ENCODE assay signal across 16 mouse cellular contexts in genomic region chr8:108104471-108105098, GRCm38 (mm10).
DNase-seq lines count a peak whose midpoint lies in the region; ATAC-seq and TF ChIP-seq lines count a peak whose summit lies in the region.
"Had no signal": no experiment of that assay in that cellular context is flagged by ENCODE, and none has a peak within 500 bp of the region (broad histone marks: within the 10 kb centered on the region; RNA-seq: fewer than 3 reads in every experiment).

No protein-coding gene starts in this region.

- H3K4me1 ChIP-seq in hindbrain, embryonic 10.5 days (replicated peaks), result peaks cover 45% of the 10 kb centered on the region
- peaks cover 7% of the 10 kb centered on the region for H3K4me1 ChIP-seq in hindbrain, postnatal 0 days (ENCODE audit: insufficient read depth, low read length)
- H3K4me1 ChIP-seq in midbrain, embryonic 12.5 days, result peaks cover 41% of the 10 kb centered on the region
- peaks cover 7% of the 10 kb centered on the region for H3K4me1 ChIP-seq in midbrain, postnatal 0 days (ENCODE audit: insufficient read depth, low read length)
- peaks cover 33% of the 10 kb centered on the region for H3K4me1 ChIP-seq in hindbrain, embryonic 12.5 days
- 0 out of 2 replicates have a peak, but pooled peaks cover 2% of the 10 kb centered on the region for H3K4me1 ChIP-seq in neural tube, embryonic 11.5 days (ENCODE audit: control insufficient read depth, insufficient read depth, low read length)
- peaks cover 4% of the 10 kb centered on the region; the same call in 1 of the 2 replicates for H3K4me1 ChIP-seq in kidney, embryonic 14.5 days (ENCODE audit: control insufficient read depth, insufficient read depth, low read length)

- TF ChIP-seq CTCF in hindbrain, postnatal 0 days (IDR thresholded peaks at IDR 0.05; ENCODE audit: low read depth), result no peak
- no peak for TF ChIP-seq CTCF in midbrain, postnatal 0 days (IDR thresholded peaks at IDR 0.05)

- 40% methylated on average over 10 of the region's 10 CpGs for WGBS in hindbrain, embryonic 10.5 days
- WGBS in hindbrain, postnatal 0 days, result 49% methylated on average over 10 of the region's 10 CpGs
- 42% methylated on average over 10 of the region's 10 CpGs for WGBS in midbrain, embryonic 12.5 days
- 56% methylated on average over 10 of the region's 10 CpGs for WGBS in midbrain, postnatal 0 days
- WGBS in hindbrain, embryonic 12.5 days, result 34% methylated on average over 10 of the region's 10 CpGs
- WGBS in neural tube, embryonic 11.5 days, result 19% methylated on average over 10 of the region's 10 CpGs
- 30% methylated on average over 10 of the region's 10 CpGs for WGBS in kidney, embryonic 14.5 days

- H3K9ac ChIP-seq in hindbrain, postnatal 0 days (replicated peaks; ENCODE audit: low read length), result no peak overlapping the region
- no peak overlapping the region for H3K9ac ChIP-seq in midbrain, embryonic 12.5 days (replicated peaks)
- H3K9ac ChIP-seq in midbrain, postnatal 0 days (replicated peaks; ENCODE audit: low read length, poor library complexity, severe bottlenecking), result no peak overlapping the region
- no peak overlapping the region for H3K9ac ChIP-seq in hindbrain, embryonic 12.5 days
- no peak overlapping the region for H3K9ac ChIP-seq in neural tube, embryonic 11.5 days (ENCODE audit: low read length)
- H3K9ac ChIP-seq in kidney, embryonic 14.5 days (ENCODE audit: low read depth, low read length), result no peak overlapping the region
- H3K9ac ChIP-seq: embryonic facial prominence, embryonic 15.5 days had no signal

- peaks cover 4% of the 10 kb centered on the region; the same call in 1 of the 2 replicates for H3K27me3 ChIP-seq in hindbrain, embryonic 10.5 days (ENCODE audit: insufficient read depth, poor library complexity, severe bottlenecking)
- H3K27me3 ChIP-seq in hindbrain, postnatal 0 days (ENCODE audit: insufficient read depth, low read length), result no peaks in the 10 kb centered on the region
- H3K27me3 ChIP-seq in midbrain, embryonic 12.5 days, result peaks cover 9% of the 10 kb centered on the region
- no peaks in the 10 kb centered on the region for H3K27me3 ChIP-seq in midbrain, postnatal 0 days (ENCODE audit: insufficient read depth, low read length)
- H3K27me3 ChIP-seq in hindbrain, embryonic 12.5 days, result peaks cover 10% of the 10 kb centered on the region
- no peaks in the 10 kb centered on the region for H3K27me3 ChIP-seq in neural tube, embryonic 11.5 days (ENCODE audit: control insufficient read depth, insufficient read depth, low read length)
- H3K27me3 ChIP-seq in kidney, embryonic 14.5 days (ENCODE audit: control insufficient read depth, insufficient read depth, low read length), result no peaks in the 10 kb centered on the region

- ATAC-seq in hindbrain, postnatal 0 days, result no peak
- no peak for ATAC-seq in midbrain, embryonic 12.5 days (ENCODE audit: low FRiP score, low read depth)
- ATAC-seq in midbrain, postnatal 0 days (ENCODE audit: low FRiP score), result no peak
- ATAC-seq in hindbrain, embryonic 12.5 days (ENCODE audit: low FRiP score), result no peak
- ATAC-seq in neural tube, embryonic 11.5 days (ENCODE audit: insufficient read depth, low FRiP score, low TSS enrichment), result no peak
- no peak for ATAC-seq in kidney, embryonic 14.5 days (ENCODE audit: low FRiP score, low TSS enrichment)

- H3K9me3 ChIP-seq in hindbrain, embryonic 10.5 days, result no peaks in the 10 kb centered on the region
- H3K9me3 ChIP-seq in hindbrain, postnatal 0 days (ENCODE audit: low read length), result no peaks in the 10 kb centered on the region
- no peaks in the 10 kb centered on the region for H3K9me3 ChIP-seq in midbrain, embryonic 12.5 days
- H3K9me3 ChIP-seq in midbrain, postnatal 0 days (ENCODE audit: low read length), result no peaks in the 10 kb centered on the region
- H3K9me3 ChIP-seq in hindbrain, embryonic 12.5 days (replicated peaks), result no peaks in the 10 kb centered on the region
- H3K9me3 ChIP-seq in neural tube, embryonic 11.5 days (ENCODE audit: control insufficient read depth, low read length), result no peaks in the 10 kb centered on the region
- no peaks in the 10 kb centered on the region for H3K9me3 ChIP-seq in kidney, embryonic 14.5 days (ENCODE audit: control insufficient read depth, low read length)
- H3K9me3 ChIP-seq: embryonic facial prominence, embryonic 15.5 days had no signal

- peak overlapping the region; percentile 71 for H3K27ac ChIP-seq in hindbrain, embryonic 10.5 days
- H3K27ac ChIP-seq in hindbrain, postnatal 0 days, result no peak overlapping the region
- peak overlapping the region; percentile 25 for H3K27ac ChIP-seq in midbrain, embryonic 12.5 days (replicated peaks)
- H3K27ac ChIP-seq in midbrain, postnatal 0 days (ENCODE audit: low read depth, low read length), result no peak overlapping the region
- peak overlapping the region; percentile 66 for H3K27ac ChIP-seq in hindbrain, embryonic 12.5 days
- H3K27ac ChIP-seq in neural tube, embryonic 11.5 days (ENCODE audit: low read depth, low read length), result 0 out of 2 replicates have a peak overlapping the region, but pooled peaks have one; percentile 21
- no peak overlapping the region for H3K27ac ChIP-seq in kidney, embryonic 14.5 days (ENCODE audit: low read depth, low read length)
- H3K27ac ChIP-seq: embryonic facial prominence, embryonic 15.5 days had no signal

- DNase-seq in hindbrain, embryonic 10.5 days (ENCODE audit: low spot score), result peak; percentile 28
- no peak for DNase-seq in hindbrain, postnatal 0 days (ENCODE audit: low spot score)
- DNase-seq in midbrain, postnatal 0 days (ENCODE audit: low spot score), result no peak
- peak; percentile 22 for DNase-seq in neural tube, embryonic 11.5 days (ENCODE audit: low spot score)
- DNase-seq in left cerebral cortex, adult 8-10 months (ENCODE audit: low spot score in 2 of 2), result no peak
- DNase-seq: adrenal gland, adult 8-10 months; cerebellum, postnatal 10 days; gastrocnemius, postnatal 25 days; heart, postnatal 4 days; right cerebral cortex, postnatal 14 days; thymus, adult 2 months had no signal

- no peak overlapping the region for H3K4me3 ChIP-seq in hindbrain, embryonic 10.5 days
- H3K4me3 ChIP-seq in hindbrain, postnatal 0 days (ENCODE audit: low read length), result no peak overlapping the region
- no peak overlapping the region for H3K4me3 ChIP-seq in midbrain, embryonic 12.5 days
- H3K4me3 ChIP-seq in midbrain, postnatal 0 days (ENCODE audit: low read depth, low read length), result no peak overlapping the region
- H3K4me3 ChIP-seq in hindbrain, embryonic 12.5 days, result no peak overlapping the region
- H3K4me3 ChIP-seq in neural tube, embryonic 11.5 days (ENCODE audit: low read depth, low read length), result no peak overlapping the region
- no peak overlapping the region for H3K4me3 ChIP-seq in kidney, embryonic 14.5 days (ENCODE audit: low read length)
- H3K4me3 ChIP-seq: embryonic facial prominence, embryonic 15.5 days had no signal

- H3K4me2 ChIP-seq in hindbrain, postnatal 0 days (ENCODE audit: low read depth, low read length), result no peak overlapping the region
- H3K4me2 ChIP-seq in midbrain, embryonic 12.5 days (replicated peaks), result no peak overlapping the region
- no peak overlapping the region for H3K4me2 ChIP-seq in midbrain, postnatal 0 days (ENCODE audit: low read depth, low read length, poor library complexity, severe bottlenecking)
- H3K4me2 ChIP-seq in hindbrain, embryonic 12.5 days (replicated peaks), result no peak overlapping the region
- H3K4me2 ChIP-seq in neural tube, embryonic 11.5 days (ENCODE audit: low read depth), result no peak overlapping the region
- H3K4me2 ChIP-seq in kidney, embryonic 14.5 days (replicated peaks; ENCODE audit: low read depth, low read length), result no peak overlapping the region
- H3K4me2 ChIP-seq: embryonic facial prominence, embryonic 15.5 days; heart, embryonic 11.5 days had no signal

- H3K36me3 ChIP-seq in hindbrain, embryonic 10.5 days, result no peaks in the 10 kb centered on the region
- no peaks in the 10 kb centered on the region for H3K36me3 ChIP-seq in hindbrain, postnatal 0 days (ENCODE audit: insufficient read depth, low read length)
- no peaks in the 10 kb centered on the region for H3K36me3 ChIP-seq in midbrain, embryonic 12.5 days
- H3K36me3 ChIP-seq in midbrain, postnatal 0 days (ENCODE audit: insufficient read depth, low read length), result no peaks in the 10 kb centered on the region
- H3K36me3 ChIP-seq in hindbrain, embryonic 12.5 days, result no peaks in the 10 kb centered on the region
- no peaks in the 10 kb centered on the region for H3K36me3 ChIP-seq in neural tube, embryonic 11.5 days (ENCODE audit: control insufficient read depth, insufficient read depth, low read length)
- H3K36me3 ChIP-seq in kidney, embryonic 14.5 days (ENCODE audit: control insufficient read depth, insufficient read depth, low read length), result no peaks in the 10 kb centered on the region
- H3K36me3 ChIP-seq: embryonic facial prominence, embryonic 15.5 days had no signal

Comparison
In these comparisons a context has a peak if more than half of its experiments do, and no peak if none do; other contexts are left out.
1. DNase-seq: peak in hindbrain, embryonic 10.5 days (single experiment) and neural tube, embryonic 11.5 days (single experiment); none in hindbrain, postnatal 0 days (single experiment), midbrain, postnatal 0 days (single experiment) and left cerebral cortex, adult 8-10 months (0 of 2).
2. H3K27ac ChIP-seq: peak in hindbrain, embryonic 10.5 days (single experiment), midbrain, embryonic 12.5 days (single experiment), hindbrain, embryonic 12.5 days (single experiment) and neural tube, embryonic 11.5 days (single experiment); none in hindbrain, postnatal 0 days (single experiment), midbrain, postnatal 0 days (single experiment) and kidney, embryonic 14.5 days (single experiment).